Mouse (Mus musculus) limb, embryonic 13.5 days (tissue): ENCODE data around the gene Olfr986. TPM values are rescaled to one million over a fixed set of nuclear protein-coding genes. Genes with fewer than 3 reads are reported as not detected.

Source experiments
- ATAC-seq: fragments of 200-750 bp; cut with Nextera tagmentation; 2 replicates; pipeline ENCODE4 v1.8.0; 2017; ENCODE audit warnings: low read depth, moderate number of reproducible peaks, moderate TSS enrichment; ENCODE audit not compliant: low FRiP score
- H3K27ac ChIP-seq: fragments of 300-500 bp; sonication (generic); 2 replicates; pipeline ENCODE4 v1.5.1; 2015; ENCODE audit warnings: inconsistent platforms, mild to moderate bottlenecking, moderate library complexity
- H3K27me3 ChIP-seq: fragments of 300-500 bp; sonication (generic); 2 replicates; pipeline ENCODE4 v1.6.1; 2015; ENCODE audit warnings: mild to moderate bottlenecking, inconsistent platforms
- H3K36me3 ChIP-seq: fragments of 300-500 bp; sonication (generic); 2 replicates; pipeline ENCODE4 v1.6.1; 2015; ENCODE audit warnings: inconsistent platforms, mild to moderate bottlenecking, moderate library complexity
- H3K4me1 ChIP-seq: fragments of 300-500 bp; sonication (generic); 2 replicates; pipeline ENCODE4 v1.6.1; 2015; ENCODE audit warnings: inconsistent platforms
- H3K4me2 ChIP-seq: fragments of 300-500 bp; sonication (generic); replicated peaks from 2 replicates; pipeline ENCODE4 v1.6.1; 2015; ENCODE audit warnings: inconsistent platforms, mild to moderate bottlenecking, moderate library complexity
- H3K4me3 ChIP-seq: fragments of 300-500 bp; sonication (generic); 2 replicates; pipeline ENCODE4 v1.5.1; 2015; ENCODE audit warnings: moderate library complexity, mild to moderate bottlenecking, inconsistent platforms
- H3K9ac ChIP-seq: fragments of 300-500 bp; sonication (generic); 2 replicates; pipeline ENCODE4 v1.6.1; 2015; ENCODE audit warnings: mild to moderate bottlenecking, inconsistent platforms
- H3K9me3 ChIP-seq: fragments of 300-500 bp; sonication (generic); 2 replicates; pipeline ENCODE4 v1.6.1; 2016; ENCODE audit warnings: inconsistent platforms
- WGBS: fragments of 180-500 bp; shearing (Covaris S2); methylation state at CpG from one replicate; pipeline ENCODE4 v1.1.7; 2015; 5-methylcytosine and 5-hydroxymethylcytosine counted together
- polyA plus RNA-seq: library from polyadenylated mRNA; unstranded; fragments of >200 nt; fragmentation: Nextera tagmentation; extraction: Ambion mirVana; gene quantifications from 2 replicates; pipeline ENCODE4 v1.2.1, GENCODE M21; 2015

The Olfr986 gene
- polyA plus RNA-seq, 1 experiment from 2014 or later: 0.05 TPM

- ATAC-seq: no peak
- H3K4me2 ChIP-seq: no peak overlapping the region
- no peaks in the 10 kb centered on the region for H3K4me1 ChIP-seq
- no peak overlapping the region for H3K4me3 ChIP-seq
- H3K27ac ChIP-seq: no peak overlapping the region
- H3K9ac ChIP-seq: no peak overlapping the region
- no peaks in the 10 kb centered on the region for H3K9me3 ChIP-seq
- 87% methylated on average over 5 of the region's 5 CpGs for WGBS
- H3K36me3 ChIP-seq: peaks cover 51% of the 10 kb centered on the region
- no peaks in the 10 kb centered on the region for H3K27me3 ChIP-seq
Measured at GRCm38 (mm10) chr9:40206546-40206950, 25.8 kb downstream of the Olfr986 start.

- H3K9me3 ChIP-seq: no peaks in the 10 kb centered on the region
- H3K4me1 ChIP-seq: no peaks in the 10 kb centered on the region
- no peak overlapping the region for H3K9ac ChIP-seq
- no peak overlapping the region for H3K4me3 ChIP-seq
- peaks cover 68% of the 10 kb centered on the region for H3K36me3 ChIP-seq
- 90% methylated on average over 2 of the region's 2 CpGs for WGBS
- H3K27ac ChIP-seq: no peak overlapping the region
- no peak overlapping the region for H3K4me2 ChIP-seq
- ATAC-seq: no peak
- no peaks in the 10 kb centered on the region for H3K27me3 ChIP-seq
Measured at GRCm38 (mm10) chr9:40210744-40211143, 30.0 kb downstream of the Olfr986 start.

GRCm38 (mm10) chr9:40214058-40214457 lies 33.3 kb downstream of the Olfr986 start:
- Histone ChIP-seq H3K9ac (no peak overlapping the region), H3K4me1 (no peaks in the 10 kb centered on the region), H3K4me3 (no peak overlapping the region), H3K27me3 (no peaks in the 10 kb centered on the region), H3K36me3 (peaks cover 44% of the 10 kb centered on the region), H3K27ac (no peak overlapping the region), H3K4me2 (no peak overlapping the region), H3K9me3 (no peaks in the 10 kb centered on the region)
- WGBS: 89% methylated on average over 5 of the region's 5 CpGs
- ATAC-seq: no peak

- Histone ChIP-seq H3K4me3 (no peak overlapping the region), H3K4me1 (no peaks in the 10 kb centered on the region), H3K36me3 (peaks cover 19% of the 10 kb centered on the region), H3K9me3 (no peaks in the 10 kb centered on the region), H3K27ac (no peak overlapping the region), H3K4me2 (no peak overlapping the region), H3K9ac (no peak overlapping the region), H3K27me3 (no peaks in the 10 kb centered on the region)
- ATAC-seq: no peak
- WGBS: 69% methylated on average over 4 of the region's 4 CpGs
Measured at GRCm38 (mm10) chr9:40216651-40217050, 35.9 kb downstream of the Olfr986 start.

GRCm38 (mm10) chr9:40224289-40224688 lies 43.6 kb downstream of the Olfr986 start:
- WGBS: 74% methylated on average over 4 of the region's 4 CpGs
- ATAC-seq: no peak
- Histone ChIP-seq H3K9ac (no peak overlapping the region), H3K27ac (no peak overlapping the region), H3K4me2 (no peak overlapping the region), H3K9me3 (no peaks in the 10 kb centered on the region), H3K4me1 (no peaks in the 10 kb centered on the region), H3K27me3 (no peaks in the 10 kb centered on the region), H3K36me3 (no peaks in the 10 kb centered on the region), H3K4me3 (no peak overlapping the region)

- H3K4me1 ChIP-seq: no peaks in the 10 kb centered on the region
- H3K4me3 ChIP-seq: no peak overlapping the region
- H3K9me3 ChIP-seq: no peaks in the 10 kb centered on the region
- no peak overlapping the region for H3K9ac ChIP-seq
- no peaks in the 10 kb centered on the region for H3K36me3 ChIP-seq
- ATAC-seq: no peak; the same call in 1 of the 2 replicates
- H3K27me3 ChIP-seq: no peaks in the 10 kb centered on the region
- H3K27ac ChIP-seq: no peak overlapping the region
- no peak overlapping the region for H3K4me2 ChIP-seq
- WGBS: 77% methylated on average over 10 of the region's 10 CpGs
Measured at GRCm38 (mm10) chr9:40227874-40228789, 47.4 kb downstream of the Olfr986 start.

GRCm38 (mm10) chr9:40228804-40229331 lies 48.1 kb downstream of the Olfr986 start:
- H3K36me3 ChIP-seq: no peaks in the 10 kb centered on the region
- no peak overlapping the region for H3K9ac ChIP-seq
- H3K4me2 ChIP-seq: no peak overlapping the region
- H3K27ac ChIP-seq: no peak overlapping the region
- no peaks in the 10 kb centered on the region for H3K27me3 ChIP-seq
- H3K4me1 ChIP-seq: no peaks in the 10 kb centered on the region
- WGBS: 66% methylated on average over 6 of the region's 6 CpGs
- ATAC-seq: no peak
- H3K9me3 ChIP-seq: no peaks in the 10 kb centered on the region
- H3K4me3 ChIP-seq: no peak overlapping the region

- Histone ChIP-seq H3K27me3 (no peaks in the 10 kb centered on the region), H3K9ac (no peak overlapping the region), H3K36me3 (no peaks in the 10 kb centered on the region), H3K4me2 (no peak overlapping the region), H3K27ac (no peak overlapping the region), H3K4me3 (no peak overlapping the region), H3K9me3 (no peaks in the 10 kb centered on the region), H3K4me1 (0 out of 2 replicates have a peak, but pooled peaks cover under 1% of the 10 kb centered on the region)
- WGBS: 76% methylated on average over 5 of the region's 5 CpGs
- ATAC-seq: no peak
Measured at GRCm38 (mm10) chr9:40229479-40229878, 48.8 kb downstream of the Olfr986 start.

GRCm38 (mm10) chr9:40231019-40231418 lies 50.3 kb downstream of the Olfr986 start:
- H3K27me3 ChIP-seq: no peaks in the 10 kb centered on the region
- no peak overlapping the region for H3K27ac ChIP-seq
- H3K4me3 ChIP-seq: no peak overlapping the region
- H3K36me3 ChIP-seq: no peaks in the 10 kb centered on the region
- no peak overlapping the region for H3K9ac ChIP-seq
- no peak for ATAC-seq
- H3K4me2 ChIP-seq: no peak overlapping the region
- H3K9me3 ChIP-seq: no peaks in the 10 kb centered on the region
- 82% methylated on average over 3 of the region's 3 CpGs for WGBS
- H3K4me1 ChIP-seq: peaks cover 7% of the 10 kb centered on the region; the same call in 1 of the 2 replicates

GRCm38 (mm10) chr9:40234233-40235072 lies 53.7 kb downstream of the Olfr986 start:
- peaks cover 7% of the 10 kb centered on the region; the same call in 1 of the 2 replicates for H3K4me1 ChIP-seq
- H3K4me2 ChIP-seq: no peak overlapping the region
- H3K27me3 ChIP-seq: peaks cover 6% of the 10 kb centered on the region; the same call in 1 of the 2 replicates
- 0 out of 2 replicates have a peak, but pooled peaks have one; percentile 40 for ATAC-seq
- H3K27ac ChIP-seq: no peak overlapping the region
- 48% methylated on average over 10 of the region's 10 CpGs for WGBS
- no peaks in the 10 kb centered on the region for H3K36me3 ChIP-seq
- H3K9ac ChIP-seq: no peak overlapping the region
- H3K9me3 ChIP-seq: no peaks in the 10 kb centered on the region
- no peak overlapping the region for H3K4me3 ChIP-seq

- peaks cover 7% of the 10 kb centered on the region; the same call in 1 of the 2 replicates for H3K4me1 ChIP-seq
- no peaks in the 10 kb centered on the region; the same call in 1 of the 2 replicates for H3K9me3 ChIP-seq
- peaks cover 14% of the 10 kb centered on the region for H3K27me3 ChIP-seq
- no peaks in the 10 kb centered on the region for H3K36me3 ChIP-seq
- no peak overlapping the region for H3K9ac ChIP-seq
- WGBS: 78% methylated on average over 7 of the region's 7 CpGs
- H3K4me2 ChIP-seq: no peak overlapping the region
- no peak for ATAC-seq
- H3K4me3 ChIP-seq: no peak overlapping the region
- no peak overlapping the region for H3K27ac ChIP-seq
Measured at GRCm38 (mm10) chr9:40235220-40235619, 54.5 kb downstream of the Olfr986 start.
